Mouse (Mus musculus): ENCODE results near the gene Mthfd1.
"Not testable (repeated sequence)": the region's sequence is repeated elsewhere in the genome, so short reads cannot be mapped to it uniquely, and the experiment has no call there.

Gene Mthfd1

GRCm38 (mm10) chr12:76254725-76255498 lies at the start of gene Mthfd1:
Gene Mthfd1, plus strand, starts transcription at chr12:76255298.
- DNase-seq: peak; percentile 81 to 89

- no peak for DNase-seq
These were observed 45.6 kb upstream of the Mthfd1 start for GRCm38 (mm10) chr12:76209429-76209974.

GRCm38 (mm10) chr12:76215121-76215520 lies 40.0 kb upstream of the Mthfd1 start:
- no peak for DNase-seq

GRCm38 (mm10) chr12:76216716-76217115 lies 38.4 kb upstream of the Mthfd1 start:
- no peak for DNase-seq

- not testable (repeated sequence) for DNase-seq
These were observed 33.0 kb upstream of the Mthfd1 start for GRCm38 (mm10) chr12:76222104-76222503.

GRCm38 (mm10) chr12:76230644-76231043 lies 24.5 kb upstream of the Mthfd1 start:
- no peak for DNase-seq

- no peak for DNase-seq
These were observed 19.8 kb upstream of the Mthfd1 start for GRCm38 (mm10) chr12:76235253-76235652.

- no peak for DNase-seq
These were observed 15.8 kb upstream of the Mthfd1 start for GRCm38 (mm10) chr12:76239145-76239838.

- no peak for DNase-seq
These were observed 15.1 kb upstream of the Mthfd1 start for GRCm38 (mm10) chr12:76239839-76240571.

GRCm38 (mm10) chr12:76240670-76241069 lies 14.4 kb upstream of the Mthfd1 start:
- no peak for DNase-seq

GRCm38 (mm10) chr12:76241084-76241483 lies 14.0 kb upstream of the Mthfd1 start:
- DNase-seq: no peak

- no peak for DNase-seq
These were observed 13.3 kb upstream of the Mthfd1 start for GRCm38 (mm10) chr12:76241833-76242232.

- no peak for DNase-seq
These were observed 10.1 kb upstream of the Mthfd1 start for GRCm38 (mm10) chr12:76244981-76245380.

GRCm38 (mm10) chr12:76246646-76247045 lies 8.5 kb upstream of the Mthfd1 start, which contains the start of gene Tex21:
Gene Tex21, minus strand, starts transcription at chr12:76246746.
- DNase-seq: no peak

- DNase-seq: no peak
These were observed 2.0 kb upstream of the Mthfd1 start for GRCm38 (mm10) chr12:76253090-76253489.

- no peak for DNase-seq
These were observed 1.5 kb upstream of the Mthfd1 start for GRCm38 (mm10) chr12:76253591-76253990.

- DNase-seq: no peak
These were observed 1.1 kb upstream of the Mthfd1 start for GRCm38 (mm10) chr12:76253991-76254390.

GRCm38 (mm10) chr12:76255499-76255875 lies 389 bp downstream of the Mthfd1 start:
- DNase-seq: no peak

GRCm38 (mm10) chr12:76256114-76256843 lies 1.2 kb downstream of the Mthfd1 start:
- DNase-seq: peak in 1 of 2 experiments; percentile 14

GRCm38 (mm10) chr12:76260673-76261072 lies 5.6 kb downstream of the Mthfd1 start:
- DNase-seq: no peak

GRCm38 (mm10) chr12:76261556-76261955 lies 6.5 kb downstream of the Mthfd1 start:
- DNase-seq: no peak

- DNase-seq: no peak
These were observed 7.8 kb downstream of the Mthfd1 start for GRCm38 (mm10) chr12:76262918-76263317.

Measured in spleen, adult 18-20 months (tissue).